Mouse (Mus musculus) stomach, embryonic 15.5 days (tissue): ENCODE results near the gene Tenm2. TPM values are rescaled to one million over a fixed set of nuclear protein-coding genes. Genes with fewer than 3 reads are reported as not detected.

Source experiments
- ATAC-seq: fragments of 200-750 bp; cut with Nextera tagmentation; 2 replicates; pipeline ENCODE4 v1.8.0; 2017; ENCODE audit warnings: low read depth, moderate number of reproducible peaks, moderate TSS enrichment; ENCODE audit not compliant: insufficient read depth, low FRiP score
- H3K27ac ChIP-seq: fragments of 300-500 bp; sonication (generic); 2 replicates; pipeline ENCODE4 v1.5.1; 2015; ENCODE audit warnings: mild to moderate bottlenecking, inconsistent platforms
- H3K27me3 ChIP-seq: fragments of 300-500 bp; sonication (generic); replicated peaks from 2 replicates; pipeline ENCODE4 v1.6.1; 2015; ENCODE audit warnings: inconsistent platforms
- H3K36me3 ChIP-seq: fragments of 300-500 bp; sonication (generic); 2 replicates; pipeline ENCODE4 v1.6.1; 2015; ENCODE audit warnings: inconsistent platforms
- H3K4me1 ChIP-seq: fragments of 300-500 bp; sonication (generic); 2 replicates; pipeline ENCODE4 v1.6.1; 2015; ENCODE audit warnings: inconsistent platforms
- H3K4me2 ChIP-seq: fragments of 300-500 bp; sonication (generic); 2 replicates; pipeline ENCODE4 v1.6.1; 2015; ENCODE audit warnings: mild to moderate bottlenecking, inconsistent platforms
- H3K4me3 ChIP-seq: fragments of 300-500 bp; sonication (generic); replicated peaks from 2 replicates; pipeline ENCODE4 v1.5.1; 2015; ENCODE audit warnings: inconsistent platforms
- H3K9ac ChIP-seq: fragments of 300-500 bp; sonication (generic); 2 replicates; pipeline ENCODE4 v1.6.1; 2015; ENCODE audit warnings: inconsistent platforms
- H3K9me3 ChIP-seq: fragments of 300-500 bp; sonication (generic); 2 replicates; pipeline ENCODE4 v1.6.1; 2016; ENCODE audit warnings: inconsistent platforms
- WGBS: fragments of 180-500 bp; shearing (Covaris S2); methylation state at CpG from one replicate; pipeline ENCODE4 v1.1.7; 2015; 5-methylcytosine and 5-hydroxymethylcytosine counted together
- polyA plus RNA-seq: library from polyadenylated mRNA; unstranded; fragments of >200 nt; fragmentation: Nextera tagmentation; extraction: Ambion mirVana; gene quantifications from 2 replicates; pipeline ENCODE4 v1.2.1, GENCODE M21; 2015

The Tenm2 gene
- polyA plus RNA-seq, 1 experiment from 2014 or later, result 1.6 TPM

DNA sequence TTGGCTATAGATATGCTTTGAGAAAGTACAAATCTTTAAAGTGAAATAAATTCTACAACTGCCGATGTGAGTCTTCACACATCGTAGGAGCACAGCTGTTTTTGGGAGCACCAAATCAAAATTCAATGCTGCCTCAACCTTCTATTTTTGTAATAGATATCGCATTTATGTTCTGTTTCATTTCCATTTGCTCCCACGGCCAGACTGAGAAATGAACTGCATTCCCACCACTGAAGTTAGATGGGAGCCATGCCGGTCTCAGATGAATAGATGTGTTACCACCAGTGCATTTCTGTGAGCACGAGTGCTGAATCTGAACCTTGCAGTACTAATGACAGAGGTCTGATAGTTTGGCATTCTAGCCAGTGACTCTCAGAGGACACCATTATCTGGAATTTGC, 58.3 kb downstream of the Tenm2 start:
- H3K9ac ChIP-seq, result no peak overlapping the region
- no peak for ATAC-seq
- no peak overlapping the region for H3K4me2 ChIP-seq
- no peaks in the 10 kb centered on the region for H3K4me1 ChIP-seq
- H3K27ac ChIP-seq, result no peak overlapping the region
- WGBS, result 83% methylated on average over 6 of the region's 6 CpGs
- H3K9me3 ChIP-seq, result no peaks in the 10 kb centered on the region
- H3K27me3 ChIP-seq, result no peaks in the 10 kb centered on the region
- H3K36me3 ChIP-seq, result no peaks in the 10 kb centered on the region
- H3K4me3 ChIP-seq, result no peak overlapping the region

- no peaks in the 10 kb centered on the region for H3K27me3 ChIP-seq
- no peak for ATAC-seq
- 56% methylated on average over 13 of the region's 13 CpGs for WGBS
These were observed 81.6 kb downstream of the Tenm2 start for GRCm38 (mm10) chr11:37153933-37154880.

DNA sequence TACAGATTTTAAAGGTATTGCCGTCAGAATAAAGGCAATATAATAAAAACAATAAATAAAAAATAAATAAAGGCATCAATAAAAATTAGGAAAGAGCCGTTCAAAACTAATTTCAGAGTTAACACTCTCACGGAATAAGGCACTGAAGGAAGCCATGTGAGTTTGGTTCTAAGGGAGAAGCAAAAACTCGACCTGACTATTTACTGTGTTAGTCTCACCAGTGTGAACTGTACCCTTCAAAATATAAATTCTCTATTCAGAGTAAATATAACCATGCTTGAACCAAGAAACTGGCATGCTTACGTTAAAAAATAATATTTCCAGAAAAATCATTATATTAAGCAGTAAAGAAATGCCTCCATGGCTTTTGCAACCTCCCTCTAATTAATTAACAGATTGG, 82.4 kb downstream of the Tenm2 start:
- Histone ChIP-seq H3K9me3 (no peaks in the 10 kb centered on the region), H3K4me2 (no peak overlapping the region), H3K4me3 (no peak overlapping the region), H3K36me3 (no peaks in the 10 kb centered on the region), H3K9ac (no peak overlapping the region), H3K27me3 (no peaks in the 10 kb centered on the region), H3K27ac (no peak overlapping the region), H3K4me1 (no peaks in the 10 kb centered on the region)
- no peak for ATAC-seq
- 75% methylated on average over 5 of the region's 5 CpGs for WGBS

More at GRCm38 (mm10) chr11:37153933-37154880, 81.6 kb downstream of the Tenm2 start:
- Histone ChIP-seq H3K36me3 (no peaks in the 10 kb centered on the region), H3K4me1 (no peaks in the 10 kb centered on the region), H3K9me3 (no peaks in the 10 kb centered on the region), H3K4me3 (no peak overlapping the region), H3K27ac (no peak overlapping the region), H3K4me2 (no peak overlapping the region), H3K9ac (no peak overlapping the region)

DNA sequence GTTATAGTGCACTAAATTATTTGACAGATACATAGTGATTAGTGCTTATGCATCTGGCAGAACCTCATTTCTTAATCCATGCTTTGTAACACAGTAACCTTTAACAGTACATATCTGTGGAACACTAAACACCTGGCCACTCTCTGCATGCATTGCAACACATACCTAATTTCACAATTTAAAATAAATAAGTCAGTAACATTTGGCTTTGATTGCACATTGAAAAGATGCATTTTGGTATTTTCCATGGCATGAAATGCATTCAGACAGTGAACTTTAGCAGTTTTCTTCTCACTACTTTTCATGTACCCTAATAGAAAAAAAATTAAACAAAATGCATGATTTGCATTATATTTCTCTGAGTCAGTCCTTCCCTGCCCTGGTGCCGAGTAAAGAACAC, 85.8 kb downstream of the Tenm2 start:
- WGBS, result 67% methylated on average over 1 of the region's 1 CpGs
- Histone ChIP-seq H3K9ac (no peak overlapping the region), H3K27me3 (no peaks in the 10 kb centered on the region), H3K9me3 (no peaks in the 10 kb centered on the region), H3K4me2 (no peak overlapping the region), H3K4me1 (no peaks in the 10 kb centered on the region), H3K27ac (no peak overlapping the region), H3K4me3 (no peak overlapping the region), H3K36me3 (no peaks in the 10 kb centered on the region)
- no peak for ATAC-seq

DNA sequence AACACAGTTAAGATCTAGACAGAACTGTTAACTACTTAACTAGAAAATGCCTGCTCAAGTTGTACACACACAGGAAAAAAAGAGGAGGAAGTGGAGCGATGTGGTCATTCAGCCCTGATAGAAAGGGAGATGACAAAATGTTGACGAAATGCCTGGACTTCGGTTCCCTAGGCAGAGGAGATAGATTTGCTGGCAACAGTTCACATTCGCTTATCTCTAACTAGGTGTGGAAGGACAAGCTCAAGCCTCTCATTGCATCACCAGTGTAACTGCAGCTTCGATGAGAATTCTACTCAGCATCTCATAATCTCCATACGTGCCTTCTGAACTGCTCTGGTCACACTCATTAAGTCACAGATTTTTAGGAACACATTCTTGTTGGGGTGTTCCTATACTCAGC, 91.8 kb downstream of the Tenm2 start:
- no peak for ATAC-seq
- H3K27me3 ChIP-seq, result no peaks in the 10 kb centered on the region
- no peaks in the 10 kb centered on the region for H3K36me3 ChIP-seq
- no peak overlapping the region for H3K4me3 ChIP-seq
- H3K4me1 ChIP-seq, result no peaks in the 10 kb centered on the region
- H3K9ac ChIP-seq, result no peak overlapping the region
- no peak overlapping the region for H3K27ac ChIP-seq
- H3K9me3 ChIP-seq, result no peaks in the 10 kb centered on the region
- 60% methylated on average over 6 of the region's 6 CpGs for WGBS
- no peak overlapping the region for H3K4me2 ChIP-seq

DNA sequence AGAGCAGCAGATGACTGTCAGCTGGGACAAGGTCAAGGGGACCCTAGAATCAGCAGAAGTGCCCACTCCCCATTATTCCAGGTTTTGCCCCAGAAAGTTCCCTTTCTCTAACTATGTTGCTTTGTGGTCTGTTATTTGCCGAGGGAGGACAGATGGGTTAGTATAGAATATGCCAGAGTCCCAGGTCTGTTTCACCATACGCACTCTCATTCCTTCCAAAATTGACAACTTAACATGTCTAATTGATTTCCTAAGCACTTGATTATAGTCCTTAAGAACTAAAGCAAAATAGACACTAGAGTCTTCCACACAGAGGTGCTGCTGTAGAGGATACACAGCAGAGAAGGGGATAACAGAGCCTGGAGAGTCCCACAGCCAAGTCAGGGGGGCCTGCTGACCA, 92.3 kb downstream of the Tenm2 start:
- H3K9ac ChIP-seq, result no peak overlapping the region
- WGBS, result 78% methylated on average over 2 of the region's 2 CpGs
- no peak overlapping the region for H3K27ac ChIP-seq
- no peaks in the 10 kb centered on the region for H3K36me3 ChIP-seq
- no peak overlapping the region for H3K4me3 ChIP-seq
- H3K4me2 ChIP-seq, result no peak overlapping the region
- no peak for ATAC-seq
- no peaks in the 10 kb centered on the region for H3K9me3 ChIP-seq
- H3K27me3 ChIP-seq, result no peaks in the 10 kb centered on the region
- no peaks in the 10 kb centered on the region for H3K4me1 ChIP-seq

DNA sequence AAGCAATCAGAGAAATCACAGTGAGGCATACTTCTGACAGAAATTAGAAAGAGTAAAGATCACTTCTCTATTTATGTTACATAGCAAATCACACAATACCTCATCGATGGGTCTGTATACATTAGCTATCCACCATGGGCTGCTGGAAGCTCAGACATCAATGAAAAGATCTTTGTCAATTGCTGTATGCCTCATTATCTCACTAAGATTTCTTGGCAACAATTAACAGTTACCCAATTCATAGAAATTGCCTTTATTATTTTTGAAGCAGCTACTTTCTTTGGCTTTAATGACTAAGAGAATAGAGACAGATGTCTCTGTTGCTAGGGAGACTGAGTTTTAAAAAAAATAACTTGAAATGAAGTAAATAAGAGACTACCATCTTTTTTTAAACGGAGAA, 106.9 kb downstream of the Tenm2 start:
- Histone ChIP-seq H3K36me3 (no peaks in the 10 kb centered on the region), H3K4me2 (no peak overlapping the region), H3K4me1 (no peaks in the 10 kb centered on the region), H3K4me3 (no peak overlapping the region), H3K9ac (no peak overlapping the region), H3K27me3 (no peaks in the 10 kb centered on the region), H3K9me3 (no peaks in the 10 kb centered on the region), H3K27ac (no peak overlapping the region)
- 76% methylated on average over 2 of the region's 2 CpGs for WGBS
- ATAC-seq, result no peak

- H3K36me3 ChIP-seq, result no peaks in the 10 kb centered on the region
- no peak overlapping the region for H3K9ac ChIP-seq
- no peaks in the 10 kb centered on the region for H3K27me3 ChIP-seq
- ATAC-seq, result no peak
- H3K4me2 ChIP-seq, result no peak overlapping the region
- no peaks in the 10 kb centered on the region for H3K4me1 ChIP-seq
- no peak overlapping the region for H3K4me3 ChIP-seq
- H3K9me3 ChIP-seq, result no peaks in the 10 kb centered on the region
- no peak overlapping the region for H3K27ac ChIP-seq
These were observed 117.7 kb downstream of the Tenm2 start for GRCm38 (mm10) chr11:37118058-37118457.

- no peaks in the 10 kb centered on the region for H3K27me3 ChIP-seq
- no peak overlapping the region for H3K4me3 ChIP-seq
- no peak overlapping the region for H3K9ac ChIP-seq
- WGBS, result 22% methylated on average over 4 of the region's 4 CpGs
- no peak overlapping the region for H3K27ac ChIP-seq
- H3K36me3 ChIP-seq, result no peaks in the 10 kb centered on the region
- no peaks in the 10 kb centered on the region for H3K9me3 ChIP-seq
- no peak for ATAC-seq
- H3K4me1 ChIP-seq, result no peaks in the 10 kb centered on the region
- H3K4me2 ChIP-seq, result no peak overlapping the region
These were observed 120.6 kb downstream of the Tenm2 start for GRCm38 (mm10) chr11:37115188-37115587.

GRCm38 (mm10) chr11:37107069-37107468, 128.7 kb downstream of the Tenm2 start:
- Histone ChIP-seq H3K27me3 (no peaks in the 10 kb centered on the region), H3K27ac (no peak overlapping the region), H3K9me3 (no peaks in the 10 kb centered on the region), H3K36me3 (no peaks in the 10 kb centered on the region), H3K9ac (no peak overlapping the region), H3K4me1 (no peaks in the 10 kb centered on the region), H3K4me3 (no peak overlapping the region), H3K4me2 (no peak overlapping the region)
- no peak for ATAC-seq
- 79% methylated on average over 2 of the region's 2 CpGs for WGBS

DNA sequence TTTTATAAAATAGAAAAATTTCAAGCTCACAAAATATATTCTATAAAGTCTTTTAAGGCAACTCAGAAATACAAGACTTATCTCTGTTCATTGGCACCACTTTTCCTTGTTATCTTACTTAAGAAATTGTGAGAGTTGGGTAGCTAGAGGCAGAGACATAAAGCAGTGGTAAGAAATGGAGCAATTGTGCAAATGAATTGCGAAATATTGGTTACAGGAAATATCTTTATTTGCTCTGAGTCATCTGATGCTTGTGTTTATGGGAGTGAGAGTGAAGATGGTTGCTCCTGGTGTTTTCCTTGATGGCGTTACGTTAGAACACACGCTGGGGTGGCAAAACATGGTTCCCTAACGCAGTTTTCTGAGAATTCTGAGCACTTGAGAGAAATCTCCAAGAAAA, 156.4 kb downstream of the Tenm2 start:
- H3K4me2 ChIP-seq, result no peak overlapping the region
- H3K4me1 ChIP-seq, result no peaks in the 10 kb centered on the region
- H3K9me3 ChIP-seq, result no peaks in the 10 kb centered on the region
- no peaks in the 10 kb centered on the region for H3K36me3 ChIP-seq
- H3K27ac ChIP-seq, result no peak overlapping the region
- no peak for ATAC-seq
- H3K4me3 ChIP-seq, result no peak overlapping the region
- WGBS, result 86% methylated on average over 5 of the region's 5 CpGs
- H3K27me3 ChIP-seq, result no peaks in the 10 kb centered on the region
- H3K9ac ChIP-seq, result no peak overlapping the region

GRCm38 (mm10) chr11:37076989-37077598, 158.7 kb downstream of the Tenm2 start:
- Histone ChIP-seq H3K4me3 (no peak overlapping the region), H3K27ac (no peak overlapping the region), H3K9me3 (no peaks in the 10 kb centered on the region), H3K4me1 (no peaks in the 10 kb centered on the region), H3K27me3 (no peaks in the 10 kb centered on the region), H3K4me2 (no peak overlapping the region), H3K36me3 (no peaks in the 10 kb centered on the region), H3K9ac (no peak overlapping the region)
- ATAC-seq, result no peak
- WGBS, result 80% methylated on average over 5 of the region's 5 CpGs
